Mouse (Mus musculus): ENCODE measurements around the gene Noct. TPM values are rescaled to one million over a fixed set of nuclear protein-coding genes. Genes with fewer than 3 reads are reported as not detected.

Gene Noct
- polyA plus RNA-seq, 1 experiment from 2014 or later, result 29.0 TPM

- 54% methylated on average over 11 of the region's 11 CpGs for WGBS
- Histone ChIP-seq H3K27ac (ENCODE audit: low read length) (no peak overlapping the region), H3K4me3 (ENCODE audit: low read depth, low read length) (no peak overlapping the region), H3K4me2 (ENCODE audit: low read length) (no peak overlapping the region), H3K36me3 (ENCODE audit: control insufficient read depth, insufficient read depth, low read length) (0 out of 2 replicates have a peak, but pooled peaks cover 2% of the 10 kb centered on the region), H3K9ac (ENCODE audit: low read depth, low read length) (no peak overlapping the region), H3K9me3 (replicated peaks; ENCODE audit: control insufficient read depth, low read length, poor library complexity, severe bottlenecking) (no peaks in the 10 kb centered on the region), H3K27me3 (ENCODE audit: control insufficient read depth, insufficient read depth, low read depth, low read length) (no peaks in the 10 kb centered on the region), H3K4me1 (ENCODE audit: control insufficient read depth, insufficient read depth, low read length) (no peaks in the 10 kb centered on the region)
- ATAC-seq, result peak; percentile 66; the same call in 1 of the 2 replicates
These were observed 64.9 kb downstream of the Noct start for GRCm38 (mm10) chr3:51288880-51289821.

- Histone ChIP-seq H3K27me3 (ENCODE audit: control insufficient read depth, insufficient read depth, low read depth, low read length) (no peaks in the 10 kb centered on the region), H3K9ac (ENCODE audit: low read depth, low read length) (no peak overlapping the region), H3K27ac (ENCODE audit: low read length) (no peak overlapping the region), H3K4me3 (ENCODE audit: low read depth, low read length) (no peak overlapping the region), H3K9me3 (replicated peaks; ENCODE audit: control insufficient read depth, low read length, poor library complexity, severe bottlenecking) (no peaks in the 10 kb centered on the region), H3K4me2 (ENCODE audit: low read length) (no peak overlapping the region), H3K4me1 (ENCODE audit: control insufficient read depth, insufficient read depth, low read length) (peaks cover 3% of the 10 kb centered on the region; the same call in 1 of the 2 replicates), H3K36me3 (ENCODE audit: control insufficient read depth, insufficient read depth, low read length) (no peaks in the 10 kb centered on the region)
- 40% methylated on average over 2 of the region's 2 CpGs for WGBS
- ATAC-seq, result no peak
These were observed 70.0 kb downstream of the Noct start for GRCm38 (mm10) chr3:51294251-51294650.

GRCm38 (mm10) chr3:51295225-51295624 lies 71.0 kb downstream of the Noct start:
- Histone ChIP-seq H3K9ac (ENCODE audit: low read depth, low read length) (no peak overlapping the region), H3K9me3 (replicated peaks; ENCODE audit: control insufficient read depth, low read length, poor library complexity, severe bottlenecking) (no peaks in the 10 kb centered on the region), H3K27ac (ENCODE audit: low read length) (no peak overlapping the region), H3K27me3 (ENCODE audit: control insufficient read depth, insufficient read depth, low read depth, low read length) (no peaks in the 10 kb centered on the region), H3K36me3 (ENCODE audit: control insufficient read depth, insufficient read depth, low read length) (no peaks in the 10 kb centered on the region), H3K4me2 (ENCODE audit: low read length) (no peak overlapping the region), H3K4me1 (ENCODE audit: control insufficient read depth, insufficient read depth, low read length) (peaks cover 3% of the 10 kb centered on the region; the same call in 1 of the 2 replicates), H3K4me3 (ENCODE audit: low read depth, low read length) (no peak overlapping the region)
- no peak for ATAC-seq
- 63% methylated on average over 2 of the region's 2 CpGs for WGBS

DNA sequence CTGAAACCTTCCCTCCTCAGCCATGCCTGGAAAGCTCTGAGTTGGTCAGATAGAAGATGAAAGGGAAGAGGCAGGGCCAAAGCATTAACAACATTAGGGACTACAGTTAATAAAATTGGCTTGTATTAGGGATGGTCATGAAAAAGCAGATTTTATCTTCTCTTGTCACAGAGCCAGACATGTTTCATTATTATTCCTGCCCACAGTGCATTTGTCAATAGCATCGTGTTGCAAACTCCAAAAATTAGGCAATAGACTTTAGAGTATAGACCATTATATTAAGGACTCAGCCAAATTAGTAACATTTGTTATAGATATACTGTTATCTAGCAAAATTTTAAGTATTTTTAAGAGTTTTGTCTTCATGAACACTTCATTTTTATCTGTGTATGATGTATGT lies 72.5 kb downstream of the Noct start:
- 70% methylated on average over 1 of the region's 1 CpGs for WGBS
- Histone ChIP-seq H3K4me2 (ENCODE audit: low read length) (no peak overlapping the region), H3K4me3 (ENCODE audit: low read depth, low read length) (no peak overlapping the region)

More for the DNA sequence above, 72.5 kb downstream of the Noct start:
- Histone ChIP-seq H3K36me3 (ENCODE audit: control insufficient read depth, insufficient read depth, low read length) (no peaks in the 10 kb centered on the region), H3K9me3 (replicated peaks; ENCODE audit: control insufficient read depth, low read length, poor library complexity, severe bottlenecking) (no peaks in the 10 kb centered on the region), H3K27me3 (ENCODE audit: control insufficient read depth, insufficient read depth, low read depth, low read length) (no peaks in the 10 kb centered on the region), H3K27ac (ENCODE audit: low read length) (no peak overlapping the region), H3K9ac (ENCODE audit: low read depth, low read length) (no peak overlapping the region), H3K4me1 (ENCODE audit: control insufficient read depth, insufficient read depth, low read length) (peaks cover 3% of the 10 kb centered on the region; the same call in 1 of the 2 replicates)
- ATAC-seq, result no peak

Small RNAs within 50 kb of the gene (microRNA-seq; reads per million reads assigned to microRNA genes)
- not detected for gene Gm24282

Other genes with a start within 250 kb of the Noct start
- gene Elf2, start 116.2 kb downstream of the Noct start, polyA plus RNA-seq (2015; fragmentation: Nextera tagmentation; extraction: Ambion mirVana), result 27.1 and 27.7 TPM in 2 replicates
- gene Mgarp, start 172.3 kb downstream of the Noct start, polyA plus RNA-seq (2015; fragmentation: Nextera tagmentation; extraction: Ambion mirVana), result 0.39 and 0.82 TPM in 2 replicates
- gene Ndufc1, start 184.5 kb downstream of the Noct start, polyA plus RNA-seq (2015; fragmentation: Nextera tagmentation; extraction: Ambion mirVana), result 680 and 706 TPM in 2 replicates
- gene Naa15, start 190.7 kb downstream of the Noct start, polyA plus RNA-seq (2015; fragmentation: Nextera tagmentation; extraction: Ambion mirVana), result 38.2 and 41.3 TPM in 2 replicates